Mouse (Mus musculus): ENCODE measurements around the gene Sparcl1. TPM values are rescaled to one million over a fixed set of nuclear protein-coding genes. Genes with fewer than 3 reads are reported as not detected.

The Sparcl1 gene
- 100 to 1,000 TPM; 218 to 246 TPM for total RNA-seq (2021)

DNA sequence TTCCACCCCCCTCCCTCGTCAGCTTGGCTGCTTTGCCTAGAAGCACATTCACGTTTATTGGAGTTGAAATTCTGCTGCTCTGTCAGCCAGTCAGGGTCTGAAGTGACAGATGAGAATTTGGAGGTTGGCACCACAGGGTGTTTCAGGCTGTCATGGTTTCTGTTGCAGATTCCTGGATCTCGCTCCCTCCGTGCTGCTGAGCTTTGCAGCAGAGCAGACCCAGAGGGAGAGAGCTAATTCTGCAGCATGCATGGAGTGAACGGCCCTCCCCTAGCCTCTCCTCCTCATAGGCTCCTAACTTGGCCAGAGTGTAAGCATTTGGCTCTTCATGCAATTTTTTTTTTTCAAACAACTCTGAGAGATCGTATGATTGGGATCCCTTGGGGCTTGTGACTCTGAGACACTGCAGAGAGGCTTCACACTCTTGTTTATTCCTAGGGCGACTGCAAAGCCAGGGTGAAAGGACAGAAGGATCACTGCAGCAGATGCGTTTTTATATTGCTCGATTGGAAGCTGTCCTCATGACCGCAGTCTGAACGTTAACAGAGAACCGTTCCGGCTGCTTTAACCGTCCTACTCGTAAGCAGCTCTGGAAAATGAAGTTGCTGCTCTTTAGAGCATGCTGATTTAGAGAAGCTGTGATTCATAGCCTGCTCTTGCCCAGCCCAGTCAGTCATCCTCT lies at the start of gene Sparcl1:
Gene Sparcl1 (minus strand): TSS at position 243 of the 682 bp plus-strand sequence.
- intact Hi-C loops (cut with DNase I) = loop anchor here (2.0 to 10.0 kb wide), 2 partner anchors 17 to 1031 kb away; no protein-coding TSS in a partner anchor
- DNase-seq = peak in 1 of 2 experiments; percentile 70

DNA sequence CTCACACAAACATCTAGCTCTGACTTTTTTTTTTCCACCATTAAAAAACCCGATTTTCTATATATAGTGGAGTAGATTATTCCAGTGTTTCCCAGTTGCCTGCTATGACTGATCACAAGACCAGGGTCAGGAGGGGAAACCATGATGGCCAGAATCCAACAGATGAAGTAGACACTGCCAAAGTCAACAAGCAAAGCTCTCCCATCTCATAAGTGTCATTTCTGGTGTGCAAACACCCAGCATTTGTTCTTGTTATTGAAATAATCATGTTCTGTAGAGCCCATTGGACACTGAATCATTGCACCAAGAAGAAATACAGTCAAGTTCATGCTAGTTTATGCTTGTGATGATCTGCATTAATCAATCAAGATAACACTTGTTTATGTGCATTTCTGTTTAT lies 47.9 kb upstream of the Sparcl1 start:
- DNase-seq = peak; percentile 33 to 42
- intact Hi-C loops (cut with DNase I) = no loop called here

DNA sequence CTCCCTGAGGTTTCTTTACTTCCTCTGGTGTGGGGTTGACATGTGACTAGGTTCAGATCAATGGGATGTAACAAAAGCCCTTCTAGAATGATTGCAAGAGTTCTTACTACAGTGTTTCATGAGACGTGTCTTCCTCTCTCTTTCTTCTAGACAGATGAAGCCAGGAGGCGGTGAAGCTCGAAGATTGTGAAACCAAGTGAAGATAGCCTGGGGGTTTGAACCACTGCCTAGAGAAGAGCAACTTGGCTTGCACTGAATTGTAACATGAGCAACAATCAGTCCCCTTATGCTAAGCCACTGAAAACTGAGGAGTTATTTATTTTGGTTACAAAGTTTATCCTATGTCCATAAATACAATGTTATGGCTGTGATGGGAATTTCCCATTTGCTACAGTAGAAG lies 47.0 kb upstream of the Sparcl1 start:
- intact Hi-C loops (cut with DNase I) = no loop called here
- DNase-seq = no peak

DNA sequence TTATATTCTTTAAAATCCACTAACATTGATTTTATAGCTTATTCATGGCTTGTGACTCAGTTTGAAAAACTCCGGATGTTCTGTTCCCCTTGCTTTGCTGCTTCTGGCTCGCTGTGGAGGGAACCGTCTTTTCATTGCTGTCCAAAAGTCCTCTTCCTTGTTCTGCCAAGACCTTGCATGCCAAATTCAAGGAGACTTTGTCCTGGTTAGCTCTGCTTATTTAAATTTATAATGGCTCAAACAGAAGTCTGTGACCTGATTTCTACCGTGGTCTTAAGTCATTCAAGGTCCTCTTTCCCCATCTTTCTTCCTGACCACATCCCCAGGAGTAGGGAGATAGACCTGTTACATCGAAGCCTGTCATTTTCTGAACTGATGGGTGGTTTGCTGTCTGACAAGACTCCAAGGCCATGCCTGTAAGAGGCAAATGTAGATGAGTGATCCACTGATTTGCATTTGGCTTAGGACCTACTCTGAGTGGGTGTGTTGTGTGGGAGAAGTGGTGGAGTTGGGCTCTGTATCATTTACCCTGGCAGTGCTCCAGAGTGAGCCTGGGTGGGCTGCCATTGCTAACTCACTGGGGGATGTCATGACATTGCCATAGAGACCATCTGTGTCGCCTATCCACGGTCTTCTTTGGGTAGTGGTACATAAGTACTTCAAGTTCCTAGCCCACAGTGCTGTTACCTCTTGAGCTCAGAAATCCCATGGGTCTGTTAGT lies 45.0 kb upstream of the Sparcl1 start:
- no peak for DNase-seq
- intact Hi-C loops (cut with DNase I) = no loop called here

DNA sequence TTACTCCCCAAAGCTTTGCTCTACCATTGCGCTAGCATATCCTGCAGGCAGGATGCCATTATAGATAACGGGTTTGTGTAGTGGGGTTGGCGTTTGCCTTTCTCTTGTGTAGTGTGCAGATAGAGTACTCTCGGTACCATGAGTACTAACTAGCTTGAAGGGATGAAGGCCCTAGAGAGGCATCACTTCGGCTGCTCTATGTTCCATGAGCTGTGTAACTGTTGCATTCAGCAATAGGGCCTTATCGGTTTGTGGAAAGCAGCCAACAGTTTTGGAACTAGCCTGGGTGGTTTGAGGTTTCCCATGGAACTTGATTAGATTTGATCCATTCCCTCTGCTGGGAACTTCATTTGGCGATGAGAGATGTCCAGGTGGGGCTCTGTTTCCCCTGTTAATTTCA lies 44.2 kb upstream of the Sparcl1 start:
- intact Hi-C loops (cut with DNase I) = no loop called here
- DNase-seq = no peak

DNA sequence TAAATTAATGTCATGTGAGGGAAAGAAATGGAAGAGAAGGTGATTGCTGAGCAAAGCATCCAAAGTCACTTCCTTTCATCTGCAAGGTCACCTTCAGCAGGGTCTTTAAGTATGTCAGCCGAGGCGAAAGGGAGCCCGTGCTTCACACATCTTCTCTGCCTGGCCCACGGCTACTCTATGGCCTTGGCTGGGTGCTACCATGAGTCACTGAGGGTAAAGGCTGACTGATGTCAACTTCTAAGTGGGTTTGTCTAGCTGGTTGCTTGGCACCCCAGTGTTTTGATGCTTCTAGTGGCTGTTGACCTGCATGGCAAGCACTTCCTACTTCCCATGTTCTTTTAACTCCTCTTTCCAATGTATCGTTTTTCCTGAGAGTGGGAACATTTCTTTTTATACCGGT lies 36.7 kb upstream of the Sparcl1 start:
- no peak for DNase-seq
- intact Hi-C loops (cut with DNase I) = no loop called here

DNA sequence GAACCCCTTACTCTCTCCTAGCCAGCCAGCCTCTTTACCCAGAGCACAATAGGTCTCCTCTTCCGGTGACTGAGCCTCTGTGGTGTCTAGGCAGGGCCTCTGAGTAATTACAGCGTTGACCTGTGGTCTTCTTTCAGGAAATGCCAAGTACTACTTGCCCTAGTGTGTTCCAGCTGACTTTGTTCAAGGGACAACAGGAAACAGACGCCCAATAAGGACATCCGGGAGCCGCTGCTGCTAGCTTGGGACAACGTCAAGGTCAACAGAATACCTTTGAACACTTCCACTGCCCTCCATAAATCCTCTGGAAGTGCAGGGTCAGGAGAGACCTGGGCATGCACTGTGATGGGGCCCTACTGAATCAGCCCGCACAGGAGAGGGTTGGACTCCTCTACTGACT lies 35.8 kb upstream of the Sparcl1 start:
- DNase-seq = no peak
- intact Hi-C loops (cut with DNase I) = no loop called here

DNA sequence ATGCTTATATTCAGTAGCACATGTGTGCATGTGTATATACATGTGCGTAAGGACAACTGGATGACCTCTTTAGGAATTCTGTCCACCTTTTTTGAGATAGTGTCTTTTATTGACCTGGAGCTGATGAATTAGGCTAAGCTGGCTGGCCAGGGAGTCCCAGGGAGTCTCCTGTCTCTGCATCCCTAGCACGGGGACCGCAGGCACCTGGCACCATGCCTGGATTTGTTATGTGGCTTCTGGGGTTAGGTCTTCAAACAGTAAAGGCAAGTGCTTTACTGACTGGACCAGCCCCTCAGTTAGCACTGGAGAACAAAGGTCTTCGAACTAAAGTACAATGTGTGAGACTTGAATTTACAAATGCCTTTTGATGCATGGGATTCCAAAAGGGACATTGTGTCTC lies 30.5 kb upstream of the Sparcl1 start:
- intact Hi-C loops (cut with DNase I) = no loop called here

DNA sequence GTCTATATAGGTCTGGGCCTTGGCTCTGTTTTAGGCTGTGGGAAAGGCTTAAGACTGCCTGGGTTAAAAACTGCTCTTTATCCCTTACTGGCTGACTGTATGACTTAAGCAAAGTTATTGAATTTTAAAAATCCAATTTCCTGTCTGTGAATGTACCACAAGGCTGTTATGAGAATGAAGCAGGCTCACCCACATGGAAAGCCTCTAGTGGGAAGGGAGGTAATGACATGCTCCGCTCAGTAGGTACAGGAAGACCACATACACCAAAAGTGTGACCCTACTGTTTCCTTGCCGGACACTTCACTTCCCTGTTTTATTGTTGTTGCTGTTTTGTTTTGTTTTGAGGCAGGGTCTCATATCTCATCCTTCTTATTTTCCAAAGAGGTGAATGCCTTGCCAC lies 27.5 kb upstream of the Sparcl1 start:
- no peak for DNase-seq
- intact Hi-C loops (cut with DNase I) = no loop called here

More for the DNA sequence above, 30.5 kb upstream of the Sparcl1 start:
- DNase-seq = no peak

DNA sequence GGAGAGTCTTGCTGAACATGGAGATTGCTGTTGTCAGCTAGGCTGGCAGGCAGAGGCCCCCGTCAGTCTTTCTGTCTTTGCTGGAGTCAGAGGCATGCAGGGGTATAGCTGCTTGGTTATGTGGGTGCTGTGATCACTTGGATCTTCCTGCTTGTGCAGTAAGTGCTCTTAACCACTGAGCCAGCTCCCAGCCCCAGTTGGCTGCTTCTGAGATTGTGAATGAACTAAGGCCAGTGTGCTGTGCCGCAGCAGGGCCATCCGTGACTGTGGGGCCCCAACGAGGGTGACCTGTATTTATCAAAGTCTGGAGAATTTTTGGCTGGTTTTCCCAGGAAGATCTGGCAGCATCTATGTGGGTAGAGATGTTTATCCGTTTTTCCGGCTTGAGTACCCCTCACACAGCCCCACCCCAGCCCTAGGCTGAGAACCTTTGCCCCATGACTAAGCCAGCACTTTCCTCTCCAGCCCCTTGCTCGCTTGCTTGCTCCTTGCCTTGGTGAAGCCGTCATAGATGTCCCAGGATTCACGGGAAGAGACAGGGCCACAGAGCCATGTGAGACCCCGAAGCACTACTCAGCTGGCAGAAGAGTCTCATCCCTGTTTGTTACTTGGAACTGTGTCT lies 24.5 kb upstream of the Sparcl1 start:
- intact Hi-C loops (cut with DNase I) = no loop called here
- no peak for DNase-seq

DNA sequence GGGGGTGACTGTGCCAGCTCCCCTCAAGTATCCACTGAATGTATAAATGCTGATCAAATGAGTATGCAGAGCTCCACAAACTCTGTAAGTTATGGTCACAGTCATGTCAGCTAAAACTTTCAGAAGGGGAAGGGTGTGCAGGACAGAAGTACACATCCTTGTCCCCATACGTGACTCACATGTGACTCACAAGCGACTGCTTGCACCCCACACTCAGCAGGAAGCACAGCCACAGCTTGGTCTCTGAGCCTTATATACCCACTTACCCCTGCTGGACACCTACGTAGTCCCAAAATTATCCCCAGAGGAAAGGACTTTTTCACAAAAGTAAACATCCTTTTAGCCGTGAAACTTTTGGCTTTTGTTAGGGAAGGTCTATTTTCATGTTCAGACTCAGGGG lies 20.2 kb upstream of the Sparcl1 start:
- intact Hi-C loops (cut with DNase I) = loop anchor here (5.0 kb wide), 2 partner anchors 84 to 204 kb away; no protein-coding TSS in a partner anchor
- DNase-seq = no peak

DNA sequence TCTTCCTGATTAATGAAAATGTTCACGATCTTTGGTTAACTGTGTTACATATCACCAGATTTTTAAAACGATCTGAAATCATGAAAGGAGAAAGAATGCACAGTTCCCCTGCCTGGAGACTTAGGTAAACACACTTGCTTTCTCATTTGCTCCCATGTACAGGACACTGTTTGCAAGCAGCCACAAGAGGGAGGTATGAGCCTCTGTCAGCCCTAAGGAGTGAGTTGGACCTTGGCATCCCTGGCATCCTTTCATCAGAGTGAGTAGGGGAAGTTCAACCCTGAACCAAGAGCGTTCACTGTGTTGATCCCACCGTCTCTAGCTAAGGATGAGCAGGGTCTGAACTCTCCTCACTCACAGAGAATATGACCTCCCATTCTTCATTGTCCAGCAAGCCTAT lies 18.0 kb upstream of the Sparcl1 start:
- no peak for DNase-seq
- intact Hi-C loops (cut with DNase I) = loop anchor here (5.0 kb wide), 2 partner anchors 86 to 206 kb away; no protein-coding TSS in a partner anchor

DNA sequence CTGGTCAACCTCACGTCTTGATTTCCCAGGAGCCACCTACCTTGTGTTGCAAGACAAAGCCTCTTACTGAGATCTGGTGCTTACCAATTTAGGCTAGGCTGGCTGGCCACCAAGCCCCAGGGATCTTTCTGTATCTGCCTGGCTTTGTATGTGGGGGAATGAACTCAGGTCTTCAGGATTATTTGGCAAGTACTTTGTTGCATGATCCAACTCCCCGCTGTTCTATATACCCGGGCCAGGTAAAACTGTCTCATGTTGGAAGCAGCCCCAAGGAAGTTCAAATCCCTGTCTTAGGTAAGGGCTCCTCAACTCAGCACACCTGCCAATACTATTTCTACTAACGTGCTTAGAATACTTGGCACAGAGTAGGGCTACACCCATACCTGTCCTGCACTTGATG lies 17.4 kb upstream of the Sparcl1 start:
- no peak for DNase-seq
- intact Hi-C loops (cut with DNase I) = loop anchor here (5.0 kb wide), 2 partner anchors 86 to 206 kb away; no protein-coding TSS in a partner anchor

DNA sequence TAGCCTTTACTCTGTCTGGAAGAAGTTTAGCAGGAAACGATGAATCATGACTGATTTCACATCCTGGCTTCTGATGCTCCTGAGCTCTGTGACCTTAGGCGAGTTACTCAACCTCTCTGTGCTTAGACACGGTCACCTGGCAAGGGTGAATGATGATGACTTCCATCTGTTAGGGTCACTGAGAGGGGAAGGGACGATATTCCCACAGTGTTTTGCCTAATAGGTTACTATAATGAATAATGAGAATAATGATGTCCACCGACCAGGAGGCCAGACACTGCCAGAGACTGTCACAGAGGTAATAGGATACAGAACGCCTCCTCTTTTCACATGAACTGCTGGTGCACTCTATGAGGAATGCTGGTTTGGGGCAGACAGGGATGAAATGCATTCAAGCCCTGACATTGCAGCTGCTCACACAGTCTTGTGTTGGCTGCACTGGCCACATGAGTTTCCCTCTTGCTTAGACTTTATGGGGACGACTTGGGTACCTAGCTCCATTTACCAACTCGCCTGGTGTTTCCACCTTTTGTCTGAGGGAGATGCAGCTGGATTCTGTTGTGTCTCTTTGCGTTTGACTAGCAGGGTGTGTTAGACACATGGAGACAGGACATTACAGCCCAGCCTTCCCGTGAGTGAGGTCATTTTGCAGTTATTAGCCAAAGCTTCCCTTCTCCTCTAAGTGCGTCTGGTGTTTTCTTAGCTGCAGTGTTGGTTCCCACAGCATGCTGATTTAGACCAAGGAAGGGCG lies 14.9 kb upstream of the Sparcl1 start:
- intact Hi-C loops (cut with DNase I) = loop anchor here (2.0 kb wide), 1 partner anchor 30 kb away; no protein-coding TSS in a partner anchor

DNA sequence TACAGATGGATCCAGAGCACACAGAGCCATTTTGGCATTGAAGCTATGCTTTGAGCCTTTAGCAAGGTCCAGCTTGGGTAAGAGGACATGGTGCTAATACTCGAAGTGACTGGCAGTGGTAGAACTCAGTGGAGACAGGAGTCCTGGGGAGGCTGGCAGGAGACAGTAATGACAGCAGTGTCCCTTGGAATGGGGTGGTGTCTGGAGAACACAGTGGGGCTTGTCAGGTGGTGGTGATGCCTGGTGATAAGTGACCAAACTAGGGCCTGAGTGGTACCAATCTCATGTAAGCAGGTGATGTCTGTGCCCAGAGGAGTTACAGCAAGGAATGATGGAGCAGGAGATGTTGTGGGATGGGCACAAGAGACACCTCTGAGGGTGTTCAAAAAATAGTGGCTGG lies 13.8 kb upstream of the Sparcl1 start:
- intact Hi-C loops (cut with DNase I) = no loop called here
- DNase-seq = no peak

More for the DNA sequence above, 14.9 kb upstream of the Sparcl1 start:
- DNase-seq = peak in 1 of 2 experiments; percentile 54

DNA sequence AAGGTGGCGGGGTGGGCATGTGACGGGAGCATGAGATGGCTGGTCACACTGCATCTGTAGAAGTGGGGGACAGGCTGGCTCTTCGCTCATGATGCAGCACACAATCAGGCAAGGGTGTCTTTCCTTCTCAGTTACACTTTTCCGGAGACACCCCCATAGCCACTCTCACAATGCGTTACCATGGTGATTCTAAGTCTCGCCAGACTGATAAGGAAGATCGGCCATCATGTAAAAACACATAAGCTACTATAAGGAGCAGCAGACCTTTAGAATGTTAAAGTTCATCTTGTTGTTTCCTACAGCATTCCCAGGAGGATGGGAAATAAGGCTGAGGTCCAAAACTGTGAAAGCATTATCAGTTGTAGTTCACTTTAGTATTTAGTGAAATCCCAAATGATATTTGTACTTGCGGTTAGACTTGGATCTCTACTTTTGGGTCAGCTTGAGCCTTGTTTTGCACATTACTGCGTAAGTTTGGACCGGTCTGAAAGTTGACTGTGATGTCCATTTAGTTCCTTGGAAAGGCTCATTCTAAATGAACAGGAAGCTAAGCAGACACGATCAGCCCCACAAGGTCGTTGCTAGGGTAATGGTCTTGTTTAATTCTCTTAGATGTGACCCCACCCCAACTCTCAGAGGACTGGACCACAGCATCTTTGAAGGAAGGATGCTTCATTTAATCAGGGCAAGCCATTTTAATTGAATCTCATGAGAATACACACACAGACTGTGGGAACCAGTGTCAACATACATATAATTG lies 13.2 kb upstream of the Sparcl1 start:
- DNase-seq = peak in 1 of 2 experiments; percentile 39
- intact Hi-C loops (cut with DNase I) = no loop called here

DNA sequence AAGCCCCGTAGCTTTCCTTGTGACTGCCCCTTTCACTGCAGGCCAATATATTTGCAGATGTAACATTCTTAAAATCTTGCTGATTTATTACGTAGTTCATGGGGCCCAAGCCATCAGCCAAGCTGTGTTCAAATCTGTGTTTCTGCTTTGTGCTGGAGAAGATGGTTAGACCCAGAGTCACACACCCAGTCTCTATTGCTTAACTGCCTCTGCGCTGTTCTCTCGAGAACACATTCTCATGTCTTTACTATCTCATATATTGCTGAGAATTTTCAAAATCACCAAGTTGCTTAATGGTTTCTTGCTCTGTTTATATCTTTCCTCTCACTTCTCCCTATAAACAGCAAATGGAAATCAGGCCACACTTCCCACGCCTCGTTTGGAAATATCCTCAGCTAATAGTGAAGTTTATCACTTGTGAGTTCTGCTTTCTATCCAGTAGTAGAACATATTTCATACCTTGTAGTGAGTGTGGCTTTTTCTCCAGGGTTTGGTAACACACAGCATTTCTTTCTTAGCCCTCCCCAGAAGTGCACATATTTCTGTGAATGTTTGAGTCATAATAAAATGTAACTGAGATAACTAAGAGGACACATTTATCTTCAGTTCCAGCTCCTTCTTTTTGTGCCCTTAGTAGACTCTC lies 10.6 kb upstream of the Sparcl1 start:
- DNase-seq = no peak
- intact Hi-C loops (cut with DNase I) = no loop called here

DNA sequence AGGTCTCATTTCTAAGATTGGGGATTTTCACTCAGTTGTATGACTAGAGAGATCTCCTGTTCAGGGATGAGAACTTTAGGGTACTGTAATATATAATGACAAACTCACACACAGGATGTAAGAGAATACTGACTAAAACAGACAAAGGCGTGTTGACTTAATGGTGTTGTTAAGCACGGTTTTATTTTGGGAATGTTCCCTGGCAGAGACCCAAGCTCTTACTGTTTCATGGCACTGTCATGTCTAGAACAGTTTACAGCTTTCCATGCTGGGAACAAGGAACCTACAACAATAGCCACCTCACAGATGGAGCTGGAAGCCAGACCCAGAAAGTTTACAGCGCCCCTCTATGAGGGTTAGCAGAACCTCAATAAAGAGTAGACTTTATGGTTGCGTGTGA lies 2.4 kb upstream of the Sparcl1 start:
- intact Hi-C loops (cut with DNase I) = loop anchor here (10.0 kb wide), 1 partner anchor 1029 kb away; no protein-coding TSS in a partner anchor
- peak in 1 of 2 experiments; percentile 36 for DNase-seq

DNA sequence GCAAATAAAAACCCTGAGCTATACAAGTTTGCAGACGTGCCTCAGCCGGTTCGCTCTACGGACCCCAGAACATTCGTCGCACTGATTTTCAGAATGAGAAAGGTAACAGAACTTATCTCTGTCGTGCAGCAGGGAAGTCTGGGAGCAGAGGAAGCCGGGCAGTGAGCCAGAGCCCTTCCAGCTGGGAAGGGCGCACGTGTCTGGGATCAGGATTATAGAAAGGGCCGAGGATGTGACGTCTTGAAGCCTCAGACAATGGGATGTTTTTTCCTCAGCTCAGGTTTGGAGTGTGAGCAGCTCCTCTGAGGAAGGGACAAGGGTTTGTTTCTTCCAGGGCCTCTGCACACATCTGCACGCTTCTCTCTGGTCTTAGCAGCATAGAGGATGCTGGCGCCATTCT lies 1.6 kb upstream of the Sparcl1 start:
- intact Hi-C loops (cut with DNase I) = loop anchor here (10.0 kb wide), 1 partner anchor 1030 kb away; no protein-coding TSS in a partner anchor
- DNase-seq = peak; percentile 79 to 83
